Mouse (Mus musculus) midbrain, embryonic 14.5 days (tissue): ENCODE results near the gene Tomm34. TPM values are rescaled to one million over a fixed set of nuclear protein-coding genes. Genes with fewer than 3 reads are reported as not detected.

Experiments
- ATAC-seq: fragments of 200-750 bp; cut with Nextera tagmentation; 2 replicates; pipeline ENCODE4 v1.8.0; 2017; ENCODE audit warnings: moderate number of reproducible peaks, moderate library complexity; ENCODE audit not compliant: low FRiP score, low TSS enrichment
- DNase-seq: peaks from one replicate; pipeline ENCODE4 v3.0.0-alpha.2; 2015
- H3K27ac ChIP-seq: fragments of 300-500 bp; sonication (generic); replicated peaks from 2 replicates; pipeline ENCODE4 v1.5.1; 2014; ENCODE audit warnings: mild to moderate bottlenecking, low read depth, low read length, moderate library complexity
- H3K27me3 ChIP-seq: fragments of 300-500 bp; sonication (generic); 2 replicates; pipeline ENCODE4 v1.6.1; 2014; ENCODE audit warnings: low read length, control low read depth, mixed read lengths; ENCODE audit not compliant: control insufficient read depth, insufficient read depth
- H3K36me3 ChIP-seq: fragments of 300-500 bp; sonication (generic); 2 replicates; pipeline ENCODE4 v1.6.1; 2014; ENCODE audit warnings: low read length, control low read depth; ENCODE audit not compliant: control insufficient read depth, insufficient read depth
- H3K4me1 ChIP-seq: fragments of 300-500 bp; sonication (generic); 2 replicates; pipeline ENCODE4 v1.6.1; 2014; ENCODE audit warnings: mild to moderate bottlenecking, antibody characterized with exemption, low read length, control low read depth; ENCODE audit not compliant: control insufficient read depth, insufficient read depth
- H3K4me2 ChIP-seq: fragments of 300-500 bp; sonication (generic); 2 replicates; pipeline ENCODE4 v1.6.1; 2014; ENCODE audit warnings: mild to moderate bottlenecking, low read length, moderate library complexity
- H3K4me3 ChIP-seq: fragments of 300-500 bp; sonication (generic); replicated peaks from 2 replicates; pipeline ENCODE4 v1.5.1; 2014; ENCODE audit warnings: low read depth, low read length
- H3K9ac ChIP-seq: fragments of 300-500 bp; sonication (generic); replicated peaks from 2 replicates; pipeline ENCODE4 v1.6.1; 2014; ENCODE audit warnings: mild to moderate bottlenecking, low read length, moderate library complexity
- H3K9me3 ChIP-seq: fragments of 300-500 bp; sonication (generic); 2 replicates; pipeline ENCODE4 v1.6.1; 2016; ENCODE audit warnings: low read length, control low read depth, mixed read lengths; ENCODE audit not compliant: control insufficient read depth
- WGBS: fragments of 180-500 bp; shearing (Covaris S2); extraction: QIAGEN DNeasy Blood & Tissue Kit; methylation state at CpG from one replicate; pipeline ENCODE4 v1.1.7; 2014; 5-methylcytosine and 5-hydroxymethylcytosine counted together
- polyA plus RNA-seq: library from polyadenylated mRNA; unstranded; fragments of >200 nt; fragmentation: Nextera tagmentation; extraction: Ambion mirVana; gene quantifications from 2 replicates; pipeline ENCODE4 v1.2.1, GENCODE M21; 2014

Tomm34 gene
- 46.3 and 50.3 TPM in 2 replicates for polyA plus RNA-seq

DNA sequence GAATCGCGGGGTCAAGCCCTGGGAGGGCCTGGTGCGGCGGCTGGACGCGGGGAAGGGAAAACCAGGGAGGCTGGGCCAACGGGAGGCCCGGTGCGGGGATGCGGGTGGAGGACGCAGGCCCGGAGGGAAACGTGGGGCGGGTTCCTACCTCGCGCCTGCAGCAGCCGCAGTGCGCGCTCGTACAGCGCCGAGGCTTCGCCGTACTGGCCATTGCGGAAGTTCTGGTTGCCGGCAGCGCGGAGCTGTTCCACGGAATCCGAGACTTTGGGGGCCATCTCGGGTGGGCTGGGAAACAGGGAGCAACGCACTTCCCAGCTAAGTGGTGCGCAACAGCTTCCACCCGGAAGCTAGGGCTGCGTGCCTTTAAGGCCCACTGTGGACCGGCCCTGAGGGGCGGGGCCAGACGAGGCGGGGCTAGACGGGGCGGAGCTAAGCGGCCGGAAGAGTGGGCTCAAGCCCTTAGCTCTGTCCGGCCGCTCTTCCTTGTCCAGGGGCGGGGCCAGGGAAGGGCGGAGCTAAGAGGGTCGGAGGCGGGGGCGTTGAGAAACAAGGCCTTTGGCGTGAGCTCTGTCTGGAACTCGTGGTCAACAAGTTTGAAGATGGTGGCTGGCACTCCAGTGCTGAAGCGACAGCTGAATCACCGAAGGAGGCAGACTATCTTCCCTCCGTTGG lies at the start of gene Tomm34:
Tomm34 (minus strand) TSS at position 405 of the 672 bp plus-strand sequence.
- Histone ChIP-seq H3K27ac (peak within 1 kb of the TSS; percentile 84), H3K9ac (peak within 1 kb of the TSS; percentile 84), H3K27me3 (no peaks in the 10 kb centered on the region), H3K4me1 (peaks cover 13% of the 10 kb centered on the region), H3K4me3 (peak within 1 kb of the TSS; percentile 87), H3K9me3 (no peaks in the 10 kb centered on the region), H3K36me3 (peaks cover 11% of the 10 kb centered on the region), H3K4me2 (peak within 1 kb of the TSS; percentile 85)
- peak; percentile 92 for ATAC-seq
- 1% methylated on average over 55 of the region's 55 CpGs for WGBS
- DNase-seq = peak; percentile 95

DNA sequence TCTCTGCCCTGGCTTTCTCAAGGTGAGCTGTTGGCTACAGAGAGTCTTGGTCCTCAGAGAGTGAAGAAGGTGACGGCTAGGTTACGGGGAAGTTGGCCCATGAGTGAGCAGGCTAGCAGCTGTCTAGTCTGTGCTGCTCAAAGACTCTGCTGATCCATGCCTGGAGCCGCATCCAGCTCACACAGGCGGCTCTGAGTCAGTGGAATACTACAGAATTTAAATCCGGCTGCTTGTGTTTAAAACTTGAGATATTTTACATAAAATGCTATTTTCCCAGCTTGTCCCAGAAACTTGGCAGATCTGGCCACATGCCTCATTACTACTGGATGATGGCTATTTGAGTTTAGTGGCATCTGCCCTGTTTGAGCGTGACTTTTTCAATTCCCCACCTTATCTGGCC lies 48.5 kb upstream of the Tomm34 start:
- ATAC-seq (no peak), DNase-seq (no peak)
- no peak overlapping the region for H3K27ac ChIP-seq
- no peak overlapping the region for H3K9ac ChIP-seq
- H3K36me3 ChIP-seq = peaks cover 43% of the 10 kb centered on the region
- H3K4me2 ChIP-seq = no peak overlapping the region
- no peaks in the 10 kb centered on the region for H3K4me1 ChIP-seq
- H3K27me3 ChIP-seq = no peaks in the 10 kb centered on the region
- H3K9me3 ChIP-seq = no peaks in the 10 kb centered on the region
- 94% methylated on average over 6 of the region's 6 CpGs for WGBS
- H3K4me3 ChIP-seq = no peak overlapping the region

DNA sequence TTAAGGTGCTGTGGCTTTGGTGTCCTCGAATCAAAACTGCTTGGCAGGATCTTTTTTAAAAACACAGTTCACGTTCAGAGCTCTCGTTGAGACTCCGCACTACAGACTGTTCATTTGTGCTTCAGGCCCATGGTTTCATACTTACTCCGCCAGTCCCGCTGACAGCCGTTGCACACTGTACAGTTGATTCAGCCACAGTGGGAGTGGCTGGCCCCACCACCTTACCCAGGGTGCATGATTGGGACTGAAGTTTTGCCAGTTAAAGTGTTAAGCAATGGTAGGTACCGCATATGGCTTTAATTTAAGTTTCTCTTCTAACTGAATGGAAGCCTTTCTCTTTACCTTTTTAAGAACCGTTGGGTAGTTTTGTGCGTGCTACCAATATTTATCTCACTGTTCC lies 44.6 kb upstream of the Tomm34 start:
- no peak overlapping the region for H3K4me3 ChIP-seq
- ATAC-seq (no peak), DNase-seq (no peak)
- H3K4me2 ChIP-seq = no peak overlapping the region
- no peak overlapping the region for H3K27ac ChIP-seq
- H3K9ac ChIP-seq = no peak overlapping the region
- no peaks in the 10 kb centered on the region for H3K9me3 ChIP-seq
- no peaks in the 10 kb centered on the region for H3K27me3 ChIP-seq
- WGBS = 94% methylated on average over 10 of the region's 10 CpGs
- H3K36me3 ChIP-seq = peaks cover 36% of the 10 kb centered on the region
- H3K4me1 ChIP-seq = no peaks in the 10 kb centered on the region

DNA sequence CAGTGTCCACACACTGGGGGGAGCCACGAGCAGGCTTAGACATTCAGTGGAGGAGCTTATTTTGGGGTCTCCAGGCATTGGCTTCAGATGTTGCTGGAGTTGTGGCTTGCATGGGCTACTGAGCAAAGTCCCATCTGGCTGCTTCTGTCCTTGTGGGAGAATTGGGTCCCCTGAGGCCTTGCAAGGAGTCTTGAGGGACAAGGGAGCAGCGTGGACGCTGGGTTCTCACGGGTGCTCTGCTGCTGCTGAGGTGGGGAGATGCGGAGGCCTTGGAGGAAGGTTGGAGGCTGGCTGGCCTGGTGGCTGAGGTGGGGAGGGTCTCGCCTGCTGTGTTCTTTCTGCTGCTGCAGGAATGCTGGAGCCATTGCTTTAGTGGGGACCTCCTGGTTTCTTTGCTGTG lies 43.1 kb upstream of the Tomm34 start:
- H3K4me3 ChIP-seq = no peak overlapping the region
- H3K27ac ChIP-seq = no peak overlapping the region
- no peak overlapping the region for H3K9ac ChIP-seq
- no peak overlapping the region for H3K4me2 ChIP-seq
- no peak for DNase-seq
- ATAC-seq = no peak
- no peaks in the 10 kb centered on the region for H3K9me3 ChIP-seq
- H3K36me3 ChIP-seq = peaks cover 26% of the 10 kb centered on the region
- H3K27me3 ChIP-seq = no peaks in the 10 kb centered on the region
- WGBS = 90% methylated on average over 6 of the region's 6 CpGs
- H3K4me1 ChIP-seq = no peaks in the 10 kb centered on the region

DNA sequence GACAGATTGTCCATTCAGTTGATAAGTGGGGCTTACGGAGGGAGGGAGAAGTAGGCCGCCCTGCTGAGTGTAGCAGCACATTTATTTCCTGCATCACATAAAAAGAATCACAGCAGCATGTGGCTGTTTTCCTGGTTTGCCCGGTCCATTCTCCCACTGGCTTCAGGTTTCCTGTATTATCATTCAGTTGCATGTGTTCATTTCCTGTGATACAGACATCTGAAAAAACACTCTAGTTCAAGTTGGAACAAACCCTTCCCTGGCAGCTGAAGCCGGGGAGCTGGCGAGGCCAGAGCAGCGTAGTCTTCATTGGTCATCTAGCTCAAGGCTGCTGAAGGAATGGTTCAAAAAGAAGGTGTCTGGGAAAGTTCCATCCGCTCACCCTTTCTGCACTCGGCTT lies 40.6 kb upstream of the Tomm34 start:
- H3K27ac ChIP-seq = no peak overlapping the region
- H3K4me2 ChIP-seq = no peak overlapping the region
- no peaks in the 10 kb centered on the region for H3K27me3 ChIP-seq
- peaks cover 26% of the 10 kb centered on the region; the same call in 1 of the 2 replicates for H3K36me3 ChIP-seq
- no peaks in the 10 kb centered on the region for H3K9me3 ChIP-seq
- no peak overlapping the region for H3K4me3 ChIP-seq
- DNase-seq (no peak), ATAC-seq (no peak)
- no peaks in the 10 kb centered on the region for H3K4me1 ChIP-seq
- H3K9ac ChIP-seq = no peak overlapping the region
- 96% methylated on average over 8 of the region's 8 CpGs for WGBS

DNA sequence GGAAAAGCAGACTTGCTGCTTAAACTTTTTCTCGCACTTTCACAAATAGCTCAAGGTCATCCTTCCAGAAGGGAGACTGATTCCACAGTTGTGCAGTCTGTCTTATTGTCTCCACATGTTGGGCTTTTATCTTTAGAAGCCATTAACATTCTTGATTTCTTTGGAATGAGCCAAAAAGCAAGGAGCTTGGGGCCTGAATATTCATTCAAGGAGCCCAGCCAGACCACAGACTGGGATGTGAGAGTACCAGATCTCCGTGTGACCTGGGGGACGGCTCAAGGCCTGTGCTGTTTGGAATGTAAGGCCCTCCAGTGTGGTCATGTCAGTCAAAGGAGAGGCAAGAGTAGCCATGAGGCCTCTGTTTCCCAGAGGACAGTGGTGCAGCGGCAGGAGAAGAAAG lies 37.5 kb upstream of the Tomm34 start:
- DNase-seq (no peak), ATAC-seq (no peak)
- H3K9me3 ChIP-seq = no peaks in the 10 kb centered on the region
- H3K9ac ChIP-seq = no peak overlapping the region
- H3K36me3 ChIP-seq = peaks cover 35% of the 10 kb centered on the region
- H3K27me3 ChIP-seq = no peaks in the 10 kb centered on the region
- H3K4me2 ChIP-seq = no peak overlapping the region
- H3K4me3 ChIP-seq = no peak overlapping the region
- no peaks in the 10 kb centered on the region for H3K4me1 ChIP-seq
- H3K27ac ChIP-seq = no peak overlapping the region
- WGBS = 44% methylated on average over 4 of the region's 4 CpGs

DNA sequence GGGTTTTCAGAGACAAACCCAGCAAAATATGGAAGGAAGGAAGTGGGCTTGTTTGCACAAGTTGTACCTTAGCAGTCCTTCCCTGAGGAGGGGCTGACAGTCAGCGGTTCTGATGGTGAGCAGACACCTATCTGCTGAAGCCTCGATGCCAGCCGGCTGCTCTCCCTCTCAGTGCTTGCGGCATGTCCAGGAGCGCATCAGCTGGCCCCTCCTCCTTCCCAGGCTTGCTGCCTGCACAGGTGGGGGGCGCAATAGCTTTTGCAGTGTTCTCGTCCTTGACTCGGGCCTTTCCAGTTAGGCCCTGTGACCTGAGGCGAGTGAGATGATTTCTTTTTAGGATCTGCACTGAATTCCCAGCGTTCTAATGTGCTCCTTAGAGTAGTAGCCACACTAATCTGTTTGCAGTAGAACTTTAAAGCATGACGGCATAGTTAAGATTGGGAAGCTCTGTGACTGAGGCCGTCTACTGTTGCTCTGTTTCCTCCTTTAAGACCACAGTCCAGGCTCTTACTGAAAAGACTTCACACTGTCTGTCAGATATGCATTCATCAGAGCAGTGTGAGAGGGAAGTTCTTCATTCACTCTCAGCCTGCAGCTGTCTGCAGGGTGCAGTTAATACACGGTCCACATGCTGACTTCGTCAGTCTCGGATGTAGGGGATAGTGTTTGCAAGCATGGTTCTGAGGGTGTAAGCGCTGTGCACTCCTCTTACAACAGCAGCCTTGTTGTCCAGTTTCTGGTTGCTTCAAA lies 36.3 kb upstream of the Tomm34 start:
- Histone ChIP-seq H3K9ac (no peak overlapping the region), H3K27ac (no peak overlapping the region), H3K4me1 (no peaks in the 10 kb centered on the region), H3K36me3 (peaks cover 40% of the 10 kb centered on the region), H3K27me3 (no peaks in the 10 kb centered on the region), H3K4me2 (no peak overlapping the region), H3K9me3 (no peaks in the 10 kb centered on the region), H3K4me3 (no peak overlapping the region)
- 56% methylated on average over 16 of the region's 16 CpGs for WGBS
- ATAC-seq (no peak), DNase-seq (no peak)

DNA sequence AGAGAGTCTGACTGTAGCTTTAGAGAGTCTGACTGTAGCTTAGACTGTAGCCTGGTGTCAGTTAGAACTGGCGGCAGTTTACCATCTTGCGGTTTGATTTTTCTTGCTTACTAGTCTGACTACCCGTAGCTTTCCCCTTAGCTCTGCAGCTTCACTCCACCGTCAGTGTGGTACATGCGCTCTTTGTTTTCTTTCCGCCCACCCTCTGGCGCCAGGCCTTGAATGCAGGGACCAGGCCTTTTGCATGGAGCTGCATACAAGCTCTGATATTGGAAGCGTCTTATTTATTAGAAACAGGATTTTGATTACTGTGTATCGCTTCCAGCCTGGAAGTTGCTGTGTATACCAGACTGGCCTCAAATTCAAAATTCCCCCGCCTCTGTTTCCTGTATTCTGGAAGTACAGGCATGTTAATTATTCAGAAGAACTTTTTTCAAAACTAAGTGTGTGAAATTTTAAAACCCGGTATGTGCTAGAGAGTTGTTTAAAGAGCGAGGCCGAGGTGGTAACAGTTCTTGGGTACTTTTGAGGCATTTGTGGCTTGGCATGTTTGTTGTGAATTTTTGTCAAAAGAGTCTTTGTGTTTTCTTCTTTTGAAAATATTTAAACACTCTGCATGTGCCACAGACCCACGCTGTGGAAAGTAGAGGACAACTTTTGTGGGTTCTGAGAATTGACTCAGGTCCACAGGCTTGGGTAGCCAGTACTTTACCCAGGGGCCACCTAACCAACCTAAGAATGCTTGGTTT lies 35.5 kb upstream of the Tomm34 start:
- Histone ChIP-seq H3K4me2 (no peak overlapping the region), H3K4me1 (no peaks in the 10 kb centered on the region), H3K9me3 (no peaks in the 10 kb centered on the region), H3K27ac (no peak overlapping the region), H3K9ac (no peak overlapping the region), H3K36me3 (peaks cover 41% of the 10 kb centered on the region), H3K27me3 (no peaks in the 10 kb centered on the region), H3K4me3 (no peak overlapping the region)
- DNase-seq (peak; percentile 15), ATAC-seq (no peak)
- WGBS = 86% methylated on average over 14 of the region's 14 CpGs
